Comparison of ENCODE assay signal across 10 mouse cellular contexts in genomic region chr9:96979417-96980030, GRCm38 (mm10). TPM values are rescaled to one million over a fixed set of nuclear protein-coding genes. Genes with fewer than 3 reads are reported as not detected.
DNase-seq lines count a peak whose midpoint lies in the region; ATAC-seq lines count a peak whose summit lies in the region.
"Had no signal": no experiment of that assay in that cellular context is flagged by ENCODE, and none has a peak within 500 bp of the region (broad histone marks: within the 10 kb centered on the region; RNA-seq: fewer than 3 reads in every experiment).

No protein-coding gene starts in this region.

- H3K36me3 ChIP-seq in neural tube, embryonic 11.5 days (ENCODE audit: control insufficient read depth, insufficient read depth, low read length): no peaks in the 10 kb centered on the region
- no peaks in the 10 kb centered on the region for H3K36me3 ChIP-seq in intestine, embryonic 14.5 days (ENCODE audit: control insufficient read depth, insufficient read depth, low read length)
- H3K36me3 ChIP-seq in limb, embryonic 12.5 days: peaks cover 3% of the 10 kb centered on the region

- H3K9ac ChIP-seq in neural tube, embryonic 11.5 days (ENCODE audit: low read length): peak overlapping the region; percentile 49
- no peak overlapping the region for H3K9ac ChIP-seq in intestine, embryonic 14.5 days (ENCODE audit: low read length)
- 0 out of 2 replicates have a peak overlapping the region, but pooled peaks have one; percentile 12 for H3K9ac ChIP-seq in limb, embryonic 12.5 days (replicated peaks)

- no peaks in the 10 kb centered on the region for H3K9me3 ChIP-seq in neural tube, embryonic 11.5 days (ENCODE audit: control insufficient read depth, low read length)
- H3K9me3 ChIP-seq in intestine, embryonic 14.5 days (ENCODE audit: control insufficient read depth, low read length): no peaks in the 10 kb centered on the region
- no peaks in the 10 kb centered on the region for H3K9me3 ChIP-seq in limb, embryonic 12.5 days

- ATAC-seq in neural tube, embryonic 11.5 days (ENCODE audit: insufficient read depth, low FRiP score, low TSS enrichment): peak; percentile 13; the same call in 1 of the 2 replicates
- ATAC-seq in intestine, embryonic 14.5 days (replicated peaks; ENCODE audit: low FRiP score, low TSS enrichment, low read depth): no peak
- ATAC-seq in limb, embryonic 12.5 days (ENCODE audit: insufficient number of reproducible peaks, insufficient read depth, low FRiP score, low TSS enrichment, low read depth): no peak

- DNase-seq in neural tube, embryonic 11.5 days (ENCODE audit: low spot score): peak; percentile 46
- no peak for DNase-seq in neural tube, embryonic 10.5 days (ENCODE audit: extremely low spot score, low spot score)
- peak; percentile 53 for DNase-seq in intestine, embryonic 14.5 days (ENCODE audit: low spot score)
- no peak for DNase-seq in adrenal gland, adult (ENCODE audit: inconsistent age in 2 of 2, low spot score in 1 of 2)
- no peak for DNase-seq in frontal cortex, postnatal 14 days (ENCODE audit: low spot score in 2 of 2)
- no peak for DNase-seq in layer of hippocampus, postnatal 10 days (ENCODE audit: low spot score in 2 of 2)
- DNase-seq: adrenal gland, postnatal 36 days; cerebellum, postnatal 25 days had no signal

- WGBS in neural tube, embryonic 11.5 days: 13% methylated on average over 13 of the region's 13 CpGs
- WGBS in intestine, embryonic 14.5 days: 24% methylated on average over 13 of the region's 13 CpGs
- 26% methylated on average over 13 of the region's 13 CpGs for WGBS in limb, embryonic 12.5 days

- H3K27me3 ChIP-seq in neural tube, embryonic 11.5 days (ENCODE audit: control insufficient read depth, insufficient read depth, low read length): no peaks in the 10 kb centered on the region
- no peaks in the 10 kb centered on the region for H3K27me3 ChIP-seq in intestine, embryonic 14.5 days (replicated peaks; ENCODE audit: control insufficient read depth, insufficient read depth, low read length)
- H3K27me3 ChIP-seq in limb, embryonic 12.5 days: peaks cover 3% of the 10 kb centered on the region; the same call in 1 of the 2 replicates

- peaks cover 70% of the 10 kb centered on the region for H3K4me1 ChIP-seq in neural tube, embryonic 11.5 days (ENCODE audit: control insufficient read depth, insufficient read depth, low read length)
- H3K4me1 ChIP-seq in intestine, embryonic 14.5 days (replicated peaks; ENCODE audit: control insufficient read depth, insufficient read depth, low read length): peaks cover 53% of the 10 kb centered on the region
- H3K4me1 ChIP-seq in limb, embryonic 12.5 days (replicated peaks): peaks cover 69% of the 10 kb centered on the region

- peak overlapping the region; percentile 30 for H3K4me2 ChIP-seq in neural tube, embryonic 11.5 days (ENCODE audit: low read depth)
- H3K4me2 ChIP-seq in intestine, embryonic 14.5 days (ENCODE audit: low read length): no peak overlapping the region
- peak overlapping the region; percentile 26; the same call in 1 of the 2 replicates for H3K4me2 ChIP-seq in limb, embryonic 12.5 days

- no peak overlapping the region for H3K4me3 ChIP-seq in neural tube, embryonic 11.5 days (ENCODE audit: low read depth, low read length)
- no peak overlapping the region for H3K4me3 ChIP-seq in intestine, embryonic 14.5 days (ENCODE audit: low read depth, low read length)
- no peak overlapping the region for H3K4me3 ChIP-seq in limb, embryonic 12.5 days (replicated peaks)

- peak overlapping the region; percentile 94 for H3K27ac ChIP-seq in neural tube, embryonic 11.5 days (ENCODE audit: low read depth, low read length)
- 0 out of 2 replicates have a peak overlapping the region, but pooled peaks have one; percentile 7 for H3K27ac ChIP-seq in intestine, embryonic 14.5 days (ENCODE audit: low read depth)
- H3K27ac ChIP-seq in limb, embryonic 12.5 days: no peak overlapping the region

RNA-seq across cellular contexts. Expression of gene Spsb4, which starts 39.1 kb away (rescaled TPM):
- 115 and 125 TPM in 2 replicates for polyA plus RNA-seq in neural tube, embryonic 11.5 days (2014; fragmentation: Nextera tagmentation; extraction: Ambion mirVana)
- 28.3 and 33.2 TPM in 2 replicates for polyA plus RNA-seq in intestine, embryonic 14.5 days (2014; fragmentation: Nextera tagmentation; extraction: Ambion mirVana)
- 56.2 and 60.8 TPM in 2 replicates for polyA plus RNA-seq in limb, embryonic 12.5 days (2016; fragmentation: Nextera tagmentation; extraction: Ambion mirVana)
- total RNA-seq in layer of hippocampus, postnatal 10 days (2021): 1 to 10 TPM; 7.9 to 9.9 TPM
- total RNA-seq: MEL had no signal

Comparison
In these comparisons a context has a peak if more than half of its experiments do, and no peak if none do; other contexts are left out.
1. DNase-seq: peak in neural tube, embryonic 11.5 days (single experiment) and intestine, embryonic 14.5 days (single experiment); none in neural tube, embryonic 10.5 days (single experiment), adrenal gland, adult (0 of 2), frontal cortex, postnatal 14 days (0 of 2) and layer of hippocampus, postnatal 10 days (0 of 2).